Mouse (Mus musculus) neural tube, embryonic 11.5 days (tissue): ENCODE results near the gene Smim11. TPM values are rescaled to one million over a fixed set of nuclear protein-coding genes. Genes with fewer than 3 reads are reported as not detected.
A peak's percentile ranks its signal among the peaks of the same experiment; 100 is the strongest.

Experiments
- ATAC-seq: fragments of 200-750 bp; cut with Nextera tagmentation; 2 replicates; pipeline ENCODE4 v1.8.0; 2017; ENCODE audit warnings: moderate number of reproducible peaks, mild to moderate bottlenecking, moderate TSS enrichment, moderate library complexity; ENCODE audit not compliant: insufficient read depth, low FRiP score, low TSS enrichment
- DNase-seq: peaks from one replicate; pipeline ENCODE4 v3.0.0-alpha.2; 2015; ENCODE audit warnings: low spot score
- H3K27ac ChIP-seq: fragments of 300-500 bp; sonication (generic); 2 replicates; pipeline ENCODE4 v1.5.1; 2014; ENCODE audit warnings: low read depth, mild to moderate bottlenecking, low read length
- H3K27me3 ChIP-seq: fragments of 300-500 bp; sonication (generic); 2 replicates; pipeline ENCODE4 v1.6.1; 2014; ENCODE audit warnings: mild to moderate bottlenecking, low read length, mixed read lengths; ENCODE audit not compliant: control insufficient read depth, insufficient read depth
- H3K36me3 ChIP-seq: fragments of 300-500 bp; sonication (generic); 2 replicates; pipeline ENCODE4 v1.6.1; 2014; ENCODE audit warnings: mild to moderate bottlenecking, low read length, moderate library complexity, mixed read lengths; ENCODE audit not compliant: control insufficient read depth, insufficient read depth
- H3K4me1 ChIP-seq: fragments of 300-500 bp; sonication (generic); 2 replicates; pipeline ENCODE4 v1.6.1; 2014; ENCODE audit warnings: low read length, mixed read lengths; ENCODE audit not compliant: control insufficient read depth, insufficient read depth
- H3K4me2 ChIP-seq: fragments of 300-500 bp; sonication (generic); 2 replicates; pipeline ENCODE4 v1.6.1; 2014; ENCODE audit warnings: low read depth, mild to moderate bottlenecking, moderate library complexity
- H3K4me3 ChIP-seq: fragments of 300-500 bp; sonication (generic); 2 replicates; pipeline ENCODE4 v1.5.1; 2014; ENCODE audit warnings: low read depth, low read length
- H3K9ac ChIP-seq: fragments of 300-500 bp; sonication (generic); 2 replicates; pipeline ENCODE4 v1.6.1; 2014; ENCODE audit warnings: mild to moderate bottlenecking, low read length
- H3K9me3 ChIP-seq: fragments of 300-500 bp; sonication (generic); 2 replicates; pipeline ENCODE4 v1.6.1; 2016; ENCODE audit warnings: low read length; ENCODE audit not compliant: control insufficient read depth
- WGBS: fragments of 180-500 bp; shearing (Covaris S2); extraction: QIAGEN DNeasy Blood & Tissue Kit; methylation state at CpG from one replicate; pipeline ENCODE4 v1.1.7; 2014; 5-methylcytosine and 5-hydroxymethylcytosine counted together
- polyA plus RNA-seq: library from polyadenylated mRNA; unstranded; fragments of >200 nt; fragmentation: Nextera tagmentation; extraction: Ambion mirVana; gene quantifications from 2 replicates; pipeline ENCODE4 v1.2.1, GENCODE M21; 2014

Gene Smim11
- polyA plus RNA-seq, 1 experiment from 2014 or later, result 110 TPM

- Histone ChIP-seq H3K4me1 (no peaks in the 10 kb centered on the region), H3K9ac (no peak overlapping the region), H3K4me3 (no peak overlapping the region), H3K9me3 (no peaks in the 10 kb centered on the region), H3K36me3 (no peaks in the 10 kb centered on the region), H3K4me2 (no peak overlapping the region), H3K27ac (no peak overlapping the region), H3K27me3 (no peaks in the 10 kb centered on the region)
- ATAC-seq (no peak), DNase-seq (no peak)
Observed at GRCm38 (mm10) chr16:92290045-92290444, 11.0 kb upstream of the Smim11 start.

GRCm38 (mm10) chr16:92292101-92292500, 9.0 kb upstream of the Smim11 start, which contains the start of gene Kcne2:
TSS of gene Kcne2 (plus strand) at chr16:92292389.
- H3K36me3 ChIP-seq, result no peaks in the 10 kb centered on the region
- H3K9ac ChIP-seq, result no peak within 1 kb of the TSS
- H3K4me1 ChIP-seq, result no peaks in the 10 kb centered on the region
- H3K4me2 ChIP-seq, result no peak within 1 kb of the TSS
- ATAC-seq (no peak), DNase-seq (no peak)
- WGBS, result 77% methylated on average over 10 of the region's 10 CpGs
- H3K4me3 ChIP-seq, result no peak within 1 kb of the TSS
- H3K27me3 ChIP-seq, result no peaks in the 10 kb centered on the region
- H3K9me3 ChIP-seq, result no peaks in the 10 kb centered on the region
- H3K27ac ChIP-seq, result no peak within 1 kb of the TSS

- WGBS, result 74% methylated on average over 12 of the region's 12 CpGs
- H3K4me2 ChIP-seq, result no peak overlapping the region
- ATAC-seq, result no peak
Observed at GRCm38 (mm10) chr16:92294267-92294970, 6.7 kb upstream of the Smim11 start.

GRCm38 (mm10) chr16:92295328-92295727, 5.8 kb upstream of the Smim11 start:
- no peak overlapping the region for H3K4me2 ChIP-seq
- H3K9ac ChIP-seq, result no peak overlapping the region
- no peak for ATAC-seq
- H3K4me3 ChIP-seq, result no peak overlapping the region
- H3K9me3 ChIP-seq, result no peaks in the 10 kb centered on the region
- no peaks in the 10 kb centered on the region for H3K4me1 ChIP-seq
- 72% methylated on average over 2 of the region's 2 CpGs for WGBS
- DNase-seq, result no peak
- no peaks in the 10 kb centered on the region for H3K36me3 ChIP-seq
- no peaks in the 10 kb centered on the region for H3K27me3 ChIP-seq
- H3K27ac ChIP-seq, result no peak overlapping the region

More at GRCm38 (mm10) chr16:92294267-92294970, 6.7 kb upstream of the Smim11 start:
- Histone ChIP-seq H3K36me3 (no peaks in the 10 kb centered on the region), H3K4me3 (no peak overlapping the region), H3K9ac (no peak overlapping the region), H3K27ac (no peak overlapping the region), H3K9me3 (no peaks in the 10 kb centered on the region), H3K27me3 (no peaks in the 10 kb centered on the region), H3K4me1 (no peaks in the 10 kb centered on the region)
- no peak for DNase-seq

GRCm38 (mm10) chr16:92301412-92301806, 323 bp downstream of the Smim11 start:
- Histone ChIP-seq H3K27me3 (no peaks in the 10 kb centered on the region), H3K4me2 (peak overlapping the region; percentile 56), H3K4me1 (peaks cover 11% of the 10 kb centered on the region), H3K9ac (peak overlapping the region; percentile 83), H3K27ac (no peak overlapping the region), H3K9me3 (no peaks in the 10 kb centered on the region), H3K36me3 (no peaks in the 10 kb centered on the region; the same call in none of the 2 replicates), H3K4me3 (peak overlapping the region; percentile 65)
- peak; percentile 60 for ATAC-seq
- WGBS, result under 1% methylated on average over 12 of the region's 12 CpGs
- no peak for DNase-seq

- H3K27me3 ChIP-seq, result no peaks in the 10 kb centered on the region
- 35% methylated on average over 5 of the region's 5 CpGs for WGBS
- H3K27ac ChIP-seq, result no peak overlapping the region
- no peak for DNase-seq
- peaks cover 11% of the 10 kb centered on the region for H3K4me1 ChIP-seq
- H3K9me3 ChIP-seq, result no peaks in the 10 kb centered on the region
- no peaks in the 10 kb centered on the region; the same call in none of the 2 replicates for H3K36me3 ChIP-seq
- no peak for ATAC-seq
- H3K9ac ChIP-seq, result peak overlapping the region; percentile 83
- peak overlapping the region; percentile 56 for H3K4me2 ChIP-seq
- peak overlapping the region; percentile 65 for H3K4me3 ChIP-seq
Observed at GRCm38 (mm10) chr16:92301989-92302388, 903 bp downstream of the Smim11 start.

- no peaks in the 10 kb centered on the region for H3K27me3 ChIP-seq
- ATAC-seq, result no peak
- DNase-seq, result no peak
- 73% methylated on average over 5 of the region's 5 CpGs for WGBS
- H3K36me3 ChIP-seq, result no peaks in the 10 kb centered on the region; the same call in none of the 2 replicates
- H3K27ac ChIP-seq, result no peak overlapping the region
- H3K4me1 ChIP-seq, result peaks cover 11% of the 10 kb centered on the region
- no peak overlapping the region for H3K4me3 ChIP-seq
- H3K9ac ChIP-seq, result no peak overlapping the region
- no peaks in the 10 kb centered on the region for H3K9me3 ChIP-seq
- peak overlapping the region; percentile 56; the same call in 1 of the 2 replicates for H3K4me2 ChIP-seq
Observed at GRCm38 (mm10) chr16:92302506-92302905, 1.4 kb downstream of the Smim11 start.

DNA sequence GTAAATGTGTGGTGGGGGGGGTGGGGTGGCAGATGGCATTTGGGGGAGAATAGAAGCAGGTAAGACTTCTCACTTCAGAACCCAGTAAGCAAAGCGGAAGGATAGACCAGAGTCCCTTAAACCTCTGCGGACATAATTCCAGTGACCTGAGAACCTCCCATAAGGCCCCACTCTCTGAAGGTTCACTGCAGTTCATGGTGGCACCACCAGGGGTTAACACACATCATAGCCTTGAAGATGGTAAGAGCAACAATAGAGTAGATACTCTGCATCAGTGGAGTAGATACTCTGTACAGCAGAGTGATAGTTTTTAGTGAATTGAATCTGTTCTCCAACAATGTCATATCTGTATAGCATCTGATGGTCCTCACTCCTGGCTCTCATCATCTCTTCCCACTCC, 4.4 kb downstream of the Smim11 start:
- Histone ChIP-seq H3K36me3 (no peaks in the 10 kb centered on the region; the same call in none of the 2 replicates), H3K27me3 (no peaks in the 10 kb centered on the region), H3K4me2 (no peak overlapping the region), H3K9me3 (no peaks in the 10 kb centered on the region), H3K4me1 (peaks cover 11% of the 10 kb centered on the region), H3K4me3 (no peak overlapping the region), H3K27ac (no peak overlapping the region), H3K9ac (no peak overlapping the region)
- no peak for DNase-seq
- 91% methylated on average over 2 of the region's 2 CpGs for WGBS
- ATAC-seq, result no peak

- H3K4me3 ChIP-seq, result no peak overlapping the region
- no peaks in the 10 kb centered on the region for H3K4me1 ChIP-seq
- H3K27me3 ChIP-seq, result no peaks in the 10 kb centered on the region
- ATAC-seq, result no peak
- no peak overlapping the region for H3K9ac ChIP-seq
- no peak overlapping the region for H3K27ac ChIP-seq
- no peak for DNase-seq
- H3K36me3 ChIP-seq, result peaks cover 9% of the 10 kb centered on the region
- WGBS, result 75% methylated on average over 3 of the region's 3 CpGs
- H3K4me2 ChIP-seq, result no peak overlapping the region
- no peaks in the 10 kb centered on the region for H3K9me3 ChIP-seq
Observed at GRCm38 (mm10) chr16:92307947-92308346, 6.9 kb downstream of the Smim11 start.
